Mouse (Mus musculus): ENCODE measurements around the gene Mapk8ip2.

Mapk8ip2 gene

DNA sequence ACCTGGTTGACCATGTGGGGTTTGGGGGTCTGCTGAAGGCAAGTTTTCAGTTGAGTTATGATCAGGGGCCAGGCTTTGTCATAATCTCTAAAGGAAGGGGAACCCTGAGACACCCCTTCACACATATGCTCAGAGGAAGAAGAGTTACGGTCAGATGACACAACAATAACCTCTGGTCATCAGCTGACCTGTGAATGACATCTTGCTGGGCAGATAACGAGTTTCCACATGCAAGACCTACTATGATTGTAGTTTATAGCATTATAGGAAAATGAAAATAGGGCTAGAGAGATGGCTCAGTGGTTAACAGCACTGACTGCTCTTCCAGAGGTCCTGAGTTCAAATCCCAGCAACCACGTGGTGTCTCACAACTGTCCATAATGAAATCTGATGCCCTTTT is 24.9 kb downstream of the Mapk8ip2 start:
- DNase-seq (ENCODE audit: extremely low spot score, low read depth, low spot score) = no peak

DNA sequence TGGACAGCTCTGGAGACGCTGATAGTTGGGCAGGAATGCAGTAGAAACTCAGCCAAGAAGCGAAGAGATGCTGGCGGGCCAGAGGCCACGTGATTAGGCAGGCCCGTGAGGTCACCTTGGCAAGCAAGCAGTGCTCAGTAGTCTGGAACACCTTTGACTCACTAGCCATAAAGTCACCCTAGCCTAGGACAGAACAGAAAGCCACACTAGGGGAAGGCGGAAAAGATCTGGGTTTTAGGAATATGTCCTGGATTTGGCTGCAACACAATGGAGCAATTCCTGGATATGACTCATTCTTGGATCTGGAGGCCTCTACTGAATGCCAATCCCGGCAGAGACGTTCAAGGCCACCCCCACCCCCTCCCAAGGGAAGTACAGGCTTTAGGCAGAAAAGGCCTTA is 26.9 kb downstream of the Mapk8ip2 start:
- no peak for DNase-seq (ENCODE audit: extremely low spot score, low read depth, low spot score)

DNA sequence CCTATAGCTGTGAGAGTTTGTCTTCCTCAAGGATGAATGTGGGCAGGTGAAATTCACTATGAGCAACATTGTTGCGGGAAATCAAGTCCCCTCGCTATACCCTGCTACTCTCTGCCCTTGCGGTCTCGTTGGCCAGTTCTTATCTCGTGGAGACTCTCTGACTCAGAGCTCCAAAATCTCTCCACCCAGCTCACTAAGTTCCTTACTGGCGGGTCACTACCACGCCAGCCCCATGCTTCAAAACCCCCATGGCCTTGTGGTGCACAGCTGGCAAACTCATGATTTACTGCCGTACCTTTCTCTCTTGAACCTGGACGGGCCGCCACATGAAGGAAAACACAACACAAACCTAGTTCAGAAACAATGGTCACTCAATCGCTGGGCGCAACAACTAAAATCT is 34.5 kb downstream of the Mapk8ip2 start:
- no peak for DNase-seq (ENCODE audit: extremely low spot score, low read depth, low spot score)

DNA sequence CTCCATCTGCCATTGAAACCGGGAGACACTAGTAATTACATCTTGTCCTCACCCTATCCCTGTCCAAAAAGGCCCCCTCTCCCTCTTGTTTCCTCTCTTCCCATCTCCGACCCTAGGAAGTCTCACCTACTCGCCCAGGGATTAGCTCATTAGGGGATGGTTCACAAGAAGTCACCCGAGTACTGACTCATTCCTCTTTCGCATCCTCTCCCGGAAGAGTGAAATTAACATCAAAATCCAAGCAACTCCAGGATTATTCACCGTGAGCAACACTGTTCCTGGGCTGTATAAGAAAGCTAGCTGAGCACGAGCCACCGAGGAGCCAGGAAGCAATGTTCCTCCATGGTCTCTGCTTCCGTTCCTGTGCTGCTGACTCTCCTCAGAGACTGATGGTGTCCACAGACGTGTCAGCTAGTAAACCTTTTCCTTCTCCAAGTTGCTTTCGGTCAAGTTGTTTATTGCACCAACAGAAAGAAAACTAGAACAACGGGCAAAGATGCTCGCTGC is 35.0 kb downstream of the Mapk8ip2 start:
- no peak for DNase-seq (ENCODE audit: extremely low spot score, low read depth, low spot score)

DNA sequence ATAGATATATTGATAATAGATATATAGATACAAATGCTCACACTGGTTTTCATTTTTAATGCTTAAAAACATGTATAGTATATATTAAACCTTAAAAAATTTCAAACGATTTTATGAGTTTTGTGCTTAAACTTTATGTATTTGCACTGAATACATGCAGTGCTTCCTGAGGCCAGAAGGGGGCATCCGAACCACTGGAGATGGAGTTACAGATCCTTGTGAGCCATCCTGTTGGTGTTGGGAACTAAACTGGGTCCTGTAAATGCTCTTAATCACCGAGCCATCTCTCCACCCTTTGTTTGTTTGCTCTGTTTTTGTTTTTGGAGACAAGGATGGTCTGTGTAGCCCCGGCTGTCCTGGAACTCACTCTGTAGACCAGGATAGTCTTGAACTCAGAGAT is 41.3 kb downstream of the Mapk8ip2 start:
- no peak for DNase-seq (ENCODE audit: extremely low spot score, low read depth, low spot score)

DNA sequence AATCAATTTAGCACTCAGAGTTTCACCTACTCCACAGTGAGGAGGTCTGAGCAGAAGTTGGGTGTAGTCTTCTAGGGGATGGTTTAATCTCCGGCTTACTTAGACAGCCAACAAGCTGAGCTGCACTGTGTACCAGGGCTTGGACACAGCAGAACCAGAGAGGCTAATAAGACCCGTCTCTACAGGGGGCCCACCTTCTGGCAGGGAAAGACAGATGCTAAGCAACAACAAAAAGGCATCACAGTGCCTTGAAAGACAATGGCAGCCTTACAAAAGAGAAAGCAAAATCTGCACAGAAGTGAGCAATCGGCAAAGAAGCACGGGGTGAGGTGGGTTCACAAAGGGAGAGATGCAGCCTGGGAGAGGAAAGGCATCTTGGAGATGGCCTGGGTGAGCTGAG is 42.4 kb downstream of the Mapk8ip2 start:
- DNase-seq (ENCODE audit: extremely low spot score, low read depth, low spot score) = no peak

DNA sequence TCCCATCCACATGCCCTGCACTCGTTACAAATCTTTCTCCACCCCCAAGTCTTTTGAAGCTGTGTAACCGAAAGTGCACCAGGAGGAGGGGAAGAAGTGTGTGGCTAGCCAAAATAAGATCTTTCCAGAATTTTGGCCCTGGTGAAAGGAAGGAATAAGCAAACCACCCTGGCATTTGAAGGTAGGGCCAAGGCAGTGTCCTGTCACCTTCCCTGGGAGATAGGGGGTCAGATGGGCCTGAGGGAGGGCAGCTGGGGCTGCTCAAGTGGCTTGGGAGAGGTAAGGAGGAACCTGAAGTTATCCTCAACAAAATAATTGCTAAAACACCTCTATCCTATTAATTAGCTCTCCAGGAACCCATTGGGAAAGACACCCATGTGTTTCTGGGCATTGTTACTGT is 43.1 kb downstream of the Mapk8ip2 start:
- DNase-seq (ENCODE audit: extremely low spot score, low read depth, low spot score) = no peak

DNA sequence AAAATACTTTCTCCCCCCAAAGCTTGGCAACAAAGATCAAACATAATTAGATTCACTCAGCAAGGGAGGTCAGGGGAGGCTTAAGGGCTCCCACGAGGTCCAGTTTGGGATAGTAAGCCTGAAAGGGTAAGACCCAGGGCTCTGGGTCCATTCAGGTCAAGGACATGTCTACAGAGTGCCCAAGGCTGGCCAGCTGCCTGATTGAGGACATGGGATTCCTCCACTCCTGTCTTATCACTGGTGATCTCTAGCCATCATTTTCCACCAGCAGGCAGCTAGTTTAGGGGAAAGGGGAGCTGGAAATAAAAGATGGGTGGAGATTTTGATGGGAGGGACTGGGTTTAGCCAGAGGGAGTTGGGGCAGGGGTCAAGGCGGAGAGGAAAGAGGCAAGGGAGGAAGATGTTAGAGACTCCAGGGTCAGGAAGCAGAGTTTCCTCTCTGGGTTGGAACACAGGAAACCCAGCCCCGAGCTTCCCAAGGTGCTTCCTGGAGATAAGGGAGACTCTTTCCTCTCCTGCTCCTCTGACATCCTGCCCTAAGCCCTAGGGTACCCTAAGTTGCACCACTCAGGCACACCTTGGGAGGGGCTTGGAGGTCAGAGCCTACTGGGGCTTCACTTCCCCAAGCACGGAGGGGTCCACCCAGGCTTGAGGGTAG is 43.8 kb downstream of the Mapk8ip2 start:
- no peak for DNase-seq (ENCODE audit: extremely low spot score, low read depth, low spot score)

DNA sequence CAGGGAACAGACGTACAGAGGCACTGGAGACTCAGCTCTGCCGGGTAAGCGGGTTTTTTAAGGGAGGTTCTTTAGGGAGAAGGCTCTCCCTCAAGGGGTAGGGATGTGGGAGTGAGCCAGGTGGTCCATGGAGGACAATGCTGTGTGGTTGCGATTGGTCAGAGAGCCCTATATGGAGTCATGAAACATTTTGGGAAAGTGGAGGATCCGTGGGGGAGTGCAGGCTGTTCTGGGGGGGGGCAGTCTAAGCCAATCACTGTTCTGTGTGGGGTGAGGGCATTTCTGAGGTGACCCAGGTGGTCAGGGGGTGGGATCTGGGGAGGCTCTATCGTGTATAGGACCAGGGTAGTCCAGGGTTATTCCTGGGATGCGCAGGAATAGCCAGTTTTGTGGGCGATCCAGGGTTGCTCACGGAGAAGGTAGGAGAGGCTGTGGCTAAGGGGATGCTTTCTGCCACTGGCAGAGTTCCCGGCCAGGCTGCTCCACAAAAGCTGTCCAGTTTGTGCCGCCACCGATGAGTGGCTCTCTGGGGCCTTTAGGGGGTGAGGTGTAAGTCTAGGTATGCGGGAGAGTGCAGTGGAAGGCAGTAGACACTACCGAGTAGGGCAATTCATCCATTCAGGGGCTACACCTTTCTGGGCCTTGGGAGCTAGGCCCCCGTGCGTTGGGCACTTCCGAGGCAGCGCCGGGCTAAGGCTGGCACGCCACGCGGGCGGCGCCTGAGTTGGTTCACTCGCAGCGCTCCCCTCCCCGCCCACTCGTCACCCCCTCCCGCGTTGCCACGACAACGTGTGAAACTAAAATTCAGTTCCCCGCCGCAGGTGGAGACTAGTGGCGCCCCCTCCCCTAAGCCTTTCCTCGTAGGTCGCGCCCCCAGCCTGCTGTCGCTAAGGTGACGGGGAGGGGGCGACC is 44.6 kb downstream of the Mapk8ip2 start:
- no peak for DNase-seq (ENCODE audit: extremely low spot score, low read depth, low spot score)

DNA sequence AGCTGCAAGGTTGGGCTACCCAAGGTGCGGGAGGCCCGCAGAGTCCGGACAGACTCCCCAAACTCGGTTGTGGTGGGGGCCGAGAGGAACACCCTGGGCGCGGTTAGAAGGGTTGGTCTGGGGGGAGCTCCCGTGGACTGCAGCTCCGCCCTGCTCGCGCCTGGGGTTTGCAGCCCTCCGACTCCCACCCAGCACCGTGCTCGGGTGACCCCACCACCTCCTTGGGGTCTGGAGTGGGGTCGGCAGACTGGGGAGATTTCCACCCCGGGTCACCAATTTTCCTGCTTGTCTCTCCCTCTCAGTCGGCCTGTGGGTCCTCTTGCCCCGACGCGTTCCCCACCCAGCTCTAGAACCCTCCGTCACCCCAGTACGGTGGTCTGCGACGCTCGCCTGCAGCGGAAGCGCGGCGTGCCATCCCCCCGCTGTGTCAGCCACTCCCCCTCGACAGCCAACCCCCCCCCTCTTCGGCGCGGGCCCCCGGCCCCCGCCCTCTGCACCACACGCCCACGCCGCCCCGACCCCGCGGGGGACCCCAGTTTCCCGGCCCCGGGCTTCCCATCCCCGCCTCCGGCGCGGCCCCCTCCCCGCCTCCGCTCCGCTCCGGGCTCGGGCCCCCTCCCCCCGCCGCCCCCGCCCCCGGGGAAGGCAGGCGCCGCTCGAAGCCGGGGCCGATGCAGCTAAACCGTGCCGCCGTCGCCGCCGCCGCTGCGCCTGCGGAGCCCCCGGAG is 45.4 kb downstream of the Mapk8ip2 start, which contains the start of gene Shank3:
Gene Shank3 (plus strand): TSS at position 663 of the 728 bp plus-strand sequence.
- DNase-seq (ENCODE audit: extremely low spot score, low read depth, low spot score) = no peak

DNA sequence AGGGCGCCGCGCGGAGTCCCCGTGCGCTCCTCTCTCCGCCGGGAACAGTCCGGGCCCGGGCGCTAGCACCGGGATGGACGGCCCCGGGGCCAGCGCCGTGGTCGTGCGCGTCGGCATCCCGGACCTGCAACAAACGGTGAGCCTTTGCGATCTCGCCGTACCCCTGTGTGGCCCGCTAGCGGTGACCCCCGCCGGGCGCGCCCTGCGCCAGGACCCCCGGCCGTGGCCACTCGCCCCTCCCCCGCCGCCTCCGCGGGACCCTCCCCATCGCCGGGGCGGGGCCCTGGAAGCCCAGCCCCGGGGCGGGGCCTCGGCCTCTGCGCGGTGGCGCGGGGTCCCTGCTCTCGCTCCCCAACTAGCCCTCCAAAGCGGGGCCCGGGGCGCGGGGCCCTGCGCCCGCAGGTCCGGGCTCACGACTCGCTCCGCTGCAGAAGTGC is 46.1 kb downstream of the Mapk8ip2 start:
- no peak for DNase-seq (ENCODE audit: extremely low spot score, low read depth, low spot score)

DNA sequence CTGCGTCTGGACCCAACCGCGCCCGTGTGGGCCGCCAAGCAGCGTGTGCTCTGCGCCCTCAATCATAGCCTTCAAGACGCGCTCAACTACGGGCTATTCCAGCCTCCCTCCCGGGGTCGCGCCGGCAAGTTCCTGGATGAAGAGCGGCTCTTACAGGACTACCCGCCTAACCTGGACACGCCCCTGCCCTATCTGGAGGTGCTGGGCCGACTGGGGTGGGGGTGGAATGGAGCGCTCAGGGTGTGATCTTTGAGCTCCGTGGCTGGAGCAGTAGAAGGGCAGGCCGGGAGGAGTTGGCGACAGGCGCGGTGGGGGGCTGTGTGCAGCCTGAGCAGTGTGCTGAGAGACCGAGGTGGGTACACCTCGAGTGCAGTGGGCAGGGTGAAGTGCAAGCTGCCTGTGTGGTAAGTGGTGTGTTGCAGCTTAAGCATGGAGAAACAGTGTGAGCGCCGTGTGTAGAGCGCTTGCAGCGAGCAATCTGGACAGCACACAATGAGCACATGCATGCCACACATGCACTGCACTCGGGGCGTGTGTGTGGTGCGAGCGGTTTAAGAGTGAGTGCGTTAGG is 46.6 kb downstream of the Mapk8ip2 start:
- DNase-seq (ENCODE audit: extremely low spot score, low read depth, low spot score) = no peak

DNA sequence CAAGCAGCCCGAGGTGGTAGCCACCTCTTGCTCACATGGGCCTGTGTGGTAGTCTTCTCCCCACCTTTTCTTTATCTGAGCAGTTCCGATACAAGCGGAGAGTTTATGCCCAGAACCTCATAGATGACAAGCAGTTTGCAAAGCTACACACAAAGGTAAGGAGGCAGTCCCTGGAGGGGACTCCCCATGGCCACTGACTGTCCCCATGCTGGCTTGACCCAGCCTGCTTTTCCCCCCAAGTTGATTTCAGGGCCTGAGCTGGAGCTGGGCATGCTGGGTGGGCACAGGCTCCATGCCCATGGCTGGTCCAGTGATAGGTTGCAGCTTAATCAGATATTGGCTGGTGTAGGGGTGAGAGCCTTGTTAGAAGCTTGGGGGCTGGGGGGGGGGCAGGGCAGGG is 47.6 kb downstream of the Mapk8ip2 start:
- DNase-seq (ENCODE audit: extremely low spot score, low read depth, low spot score) = no peak

DNA sequence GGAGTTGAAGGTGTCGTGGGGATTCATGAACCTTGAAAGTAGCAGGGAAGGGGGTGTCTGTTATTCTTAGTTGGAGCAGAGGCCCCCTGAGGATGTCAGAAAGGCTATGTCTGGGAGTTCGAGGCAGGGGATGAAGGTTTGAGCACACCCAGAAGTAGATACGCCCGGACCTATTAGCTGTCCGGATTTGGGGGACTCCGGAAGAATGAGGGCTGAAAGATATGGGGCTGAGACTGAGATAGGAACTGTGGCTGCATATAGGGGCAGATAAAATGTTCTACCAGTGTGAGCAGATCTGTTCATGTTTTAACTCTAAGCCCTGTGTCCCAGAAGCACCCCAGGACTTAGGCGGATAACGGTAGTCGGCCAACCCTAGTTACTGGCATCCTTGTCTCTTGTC is 51.1 kb downstream of the Mapk8ip2 start:
- no peak for DNase-seq (ENCODE audit: extremely low spot score, low read depth, low spot score)

DNA sequence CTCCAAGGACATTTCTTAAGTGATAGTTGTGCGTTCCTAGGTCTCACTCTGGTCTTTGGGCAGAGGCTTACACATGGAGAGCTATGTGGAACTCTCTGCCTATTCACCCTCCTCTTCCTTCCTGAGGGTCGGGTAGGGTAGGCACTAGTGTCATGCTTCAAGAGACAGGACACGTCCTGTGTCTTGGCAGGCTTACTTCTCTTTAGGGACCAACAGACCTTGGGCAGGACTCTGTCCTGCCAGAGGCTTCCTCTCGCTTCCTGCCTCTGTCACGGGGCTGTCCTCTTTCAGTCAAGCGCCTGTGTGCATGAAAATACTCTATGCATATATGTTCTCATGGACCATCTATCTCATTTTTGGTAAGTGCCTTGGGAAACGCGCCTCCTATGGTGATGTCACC is 54.0 kb downstream of the Mapk8ip2 start:
- DNase-seq (ENCODE audit: extremely low spot score, low read depth, low spot score) = no peak

DNA sequence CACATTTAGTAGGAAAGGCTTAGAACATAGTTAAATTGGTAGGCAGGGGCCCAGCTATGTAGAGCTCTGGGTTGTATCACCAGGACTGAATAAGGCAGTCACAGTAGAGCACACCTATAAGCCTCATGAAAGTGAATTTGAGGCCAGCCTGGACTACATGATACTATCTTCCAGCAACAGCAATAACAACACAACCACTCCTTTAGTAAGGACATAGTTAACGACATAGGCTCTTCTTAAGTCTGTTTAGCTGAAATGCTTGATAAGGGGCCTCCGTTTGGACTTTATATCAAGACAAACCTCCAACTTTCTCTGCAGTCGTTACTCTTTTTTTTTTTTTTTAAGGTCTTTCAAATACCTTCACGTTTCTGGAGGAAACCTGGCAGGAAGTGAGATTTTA is 59.0 kb downstream of the Mapk8ip2 start:
- DNase-seq (ENCODE audit: extremely low spot score, low read depth, low spot score) = no peak

Measured in hindlimb bud, embryonic 11.5 days (tissue).